Mouse (Mus musculus) gastrocnemius, postnatal 14 days (tissue): Measurements from ENCODE around the gene Sorcs1. TPM values are rescaled to one million over a fixed set of nuclear protein-coding genes. Genes with fewer than 3 reads are reported as not detected.

Experiments
- DNase-seq: peaks from one replicate; pipeline ENCODE4 v3.0.0; 2021; ENCODE audit warnings: mixed read lengths
- intact Hi-C: fragments of 180-260 bp; cut with DNase I; formaldehyde crosslinking; loops from one replicate; pipeline ENCODE4 v1.15.1; 2025; ENCODE audit warnings: low total_unique reads
- total RNA-seq, 2 experiments: library from RNA; stranded (reverse); gene quantifications; 2 replicates each; pipeline ENCODE4 v1.2.3; 2021

The Sorcs1 gene
- total RNA-seq, 2 experiments from 2014 or later: 0.84 to 2.0 TPM

DNA sequence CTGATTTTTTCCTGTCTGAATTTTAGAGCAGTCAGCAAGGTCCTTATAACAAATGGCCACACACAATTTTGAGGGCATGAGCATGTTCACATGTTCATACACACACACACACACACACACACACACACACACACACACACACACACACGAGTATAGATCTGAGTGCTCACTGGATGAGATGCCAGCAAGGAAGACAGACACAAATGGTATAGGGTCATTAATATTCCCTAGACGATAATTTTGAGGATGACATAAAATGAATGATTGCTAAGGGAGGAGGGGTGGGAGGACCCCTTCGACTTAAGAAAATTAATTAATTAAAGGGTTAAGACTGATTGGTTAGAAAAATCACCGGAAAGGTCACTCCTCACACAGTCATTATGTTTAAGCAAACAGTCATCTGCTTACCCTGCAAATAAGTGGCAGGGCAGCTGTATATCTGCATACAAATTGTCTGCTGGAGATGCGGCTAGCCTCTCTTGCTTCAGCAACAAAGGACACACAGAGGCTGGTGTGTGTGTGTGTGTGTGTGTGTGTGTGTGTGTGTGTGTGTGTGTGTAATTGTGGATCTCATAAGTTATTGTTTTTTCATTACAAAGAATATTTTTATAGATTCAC lies 221.1 kb downstream of the Sorcs1 start:
- intact Hi-C loops: no loop called here
- DNase-seq: no peak

DNA sequence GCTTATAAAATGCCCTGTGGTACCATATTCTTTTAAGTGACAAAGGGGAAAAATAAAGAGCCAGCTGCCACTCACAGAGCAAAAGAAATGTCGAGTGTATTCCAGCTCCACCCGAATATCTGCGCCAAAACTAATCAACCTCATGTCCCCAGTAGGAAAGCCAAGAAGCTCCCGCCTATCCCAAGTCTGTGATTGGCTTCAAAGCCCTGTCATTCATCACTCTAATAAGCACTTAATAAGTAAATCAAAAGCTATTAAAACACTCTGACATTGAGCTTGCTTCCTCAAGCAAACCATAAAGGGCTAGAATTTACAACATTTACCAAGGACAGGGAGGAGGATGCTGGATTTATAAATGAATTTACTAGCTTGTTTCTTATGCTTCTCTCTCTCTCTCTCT lies 237.3 kb downstream of the Sorcs1 start:
- intact Hi-C loops: no loop called here
- no peak for DNase-seq

DNA sequence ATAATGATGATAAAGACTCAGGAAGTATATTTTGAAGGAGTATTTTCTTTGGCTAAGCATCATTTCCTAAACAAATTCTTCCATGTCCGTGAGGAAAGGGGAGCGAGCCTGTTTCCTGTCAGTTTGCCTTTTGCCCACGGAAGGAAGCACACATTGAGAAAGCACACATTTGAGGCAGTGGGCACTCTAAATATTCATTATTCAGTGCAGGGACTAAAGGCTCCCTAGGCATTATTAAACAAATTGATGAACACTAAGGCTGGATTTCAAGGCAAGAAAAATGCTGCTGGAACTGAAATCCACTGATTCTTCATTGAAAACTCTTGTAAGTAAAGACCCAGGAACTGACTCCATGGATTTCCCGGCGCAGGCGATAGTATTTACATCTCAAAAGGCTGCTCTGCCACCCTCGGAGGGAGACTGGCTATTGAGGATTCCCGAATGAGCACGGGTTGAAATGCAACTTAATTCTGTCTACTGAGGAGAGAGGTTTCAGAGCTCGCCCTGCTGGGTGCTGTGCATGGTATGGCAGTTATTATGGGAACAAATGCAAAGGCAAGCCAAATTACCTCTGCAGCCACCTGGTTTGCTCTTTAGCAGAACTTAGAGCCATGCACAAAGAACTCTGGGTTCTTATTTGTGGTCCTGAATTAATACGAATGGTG lies 238.1 kb downstream of the Sorcs1 start:
- intact Hi-C loops: no loop called here
- no peak for DNase-seq

DNA sequence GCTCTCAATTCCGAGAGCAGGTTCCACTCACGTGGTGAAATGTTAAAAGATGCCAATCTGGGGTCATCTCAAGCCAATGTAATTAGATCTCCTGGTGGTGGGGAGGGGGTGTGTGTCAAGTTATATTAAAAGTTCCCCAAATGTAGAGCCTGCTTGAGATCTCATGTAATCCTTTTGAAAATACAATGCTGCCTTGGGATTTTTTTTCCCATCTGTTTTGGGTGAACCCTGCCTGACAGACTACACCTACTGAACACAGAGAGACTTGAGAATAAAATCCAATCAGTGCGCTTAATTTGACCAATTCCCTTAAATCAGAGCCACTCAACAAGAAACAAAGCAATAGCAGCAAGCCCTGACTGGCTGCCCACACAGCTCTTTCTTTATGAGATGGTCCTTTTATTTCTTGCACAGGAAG lies 239.0 kb downstream of the Sorcs1 start:
- no peak for DNase-seq
- intact Hi-C loops: no loop called here

DNA sequence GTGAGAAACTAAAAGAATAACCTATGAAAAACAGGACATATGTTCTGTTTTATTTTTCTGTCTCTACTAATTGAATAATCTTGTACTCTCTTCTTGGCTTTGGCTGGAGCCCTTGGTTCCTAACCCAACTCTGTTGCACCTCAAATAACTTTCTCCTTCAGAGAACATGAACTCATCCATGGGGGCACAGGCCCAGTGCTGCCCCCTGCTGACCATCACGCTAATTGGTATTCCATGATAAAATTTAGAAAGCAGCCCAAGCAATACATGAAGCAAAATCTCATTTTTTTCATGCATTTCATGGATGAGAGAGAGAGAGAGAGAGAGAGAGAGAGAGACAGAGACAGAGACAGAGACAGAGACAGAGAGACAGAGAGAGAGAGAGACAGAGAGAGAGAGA lies 255.5 kb downstream of the Sorcs1 start:
- DNase-seq: no peak
- intact Hi-C loops: no loop called here

DNA sequence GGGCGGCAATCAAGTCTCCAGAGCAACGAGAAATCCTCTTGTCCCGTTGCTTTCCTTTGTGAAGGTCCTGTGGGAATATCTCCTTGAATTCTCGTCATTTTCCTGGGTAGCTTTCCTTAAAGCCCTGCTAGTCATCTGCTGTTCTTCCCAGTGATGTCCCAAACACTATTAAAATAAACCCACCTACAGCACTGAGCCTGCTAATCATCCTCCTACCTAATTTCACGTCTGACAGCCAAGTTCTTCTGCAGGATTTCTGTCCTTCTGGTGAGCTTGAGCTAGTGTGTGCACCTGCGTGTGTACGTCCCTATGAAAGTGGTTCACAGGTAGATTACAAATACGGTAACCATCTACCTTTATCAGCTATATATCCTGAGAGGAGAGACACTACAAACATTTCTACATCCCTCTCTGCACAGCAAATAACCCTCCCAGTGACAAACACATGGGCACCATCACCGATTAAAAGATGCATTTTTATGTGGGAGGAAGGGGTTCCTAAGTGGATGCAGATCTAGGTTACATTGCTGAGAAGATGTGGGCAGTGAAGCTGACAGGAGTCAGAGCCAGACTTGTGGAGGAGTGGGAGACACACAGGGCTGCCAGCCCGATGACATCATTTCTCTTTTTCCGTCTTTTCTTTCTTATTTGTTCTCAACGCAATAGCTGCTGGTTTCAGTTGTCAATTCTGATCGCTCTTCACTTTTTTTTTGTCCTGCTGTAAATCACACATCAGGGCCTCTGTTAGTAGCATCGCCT lies 259.3 kb downstream of the Sorcs1 start:
- intact Hi-C loops: no loop called here
- DNase-seq: no peak

DNA sequence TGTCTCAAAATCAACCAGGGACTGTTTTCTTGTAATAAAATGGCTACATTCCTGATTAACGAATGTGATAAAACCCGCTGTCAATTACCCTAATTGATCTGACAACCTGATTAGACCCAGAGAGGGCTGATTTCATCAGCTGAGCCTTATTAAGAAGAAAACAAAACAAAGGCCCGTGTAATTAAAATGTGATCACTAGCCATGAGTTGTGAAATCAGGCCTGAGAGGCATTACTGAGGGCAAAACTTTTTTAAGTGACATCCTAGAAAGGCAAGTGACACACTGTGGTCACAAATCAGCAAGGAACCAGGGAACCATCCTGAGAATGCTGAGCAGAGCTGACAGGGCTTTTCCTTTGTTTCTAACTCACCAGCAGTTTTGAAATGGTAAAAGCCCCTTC lies 267.9 kb downstream of the Sorcs1 start:
- intact Hi-C loops: no loop called here
- no peak for DNase-seq

DNA sequence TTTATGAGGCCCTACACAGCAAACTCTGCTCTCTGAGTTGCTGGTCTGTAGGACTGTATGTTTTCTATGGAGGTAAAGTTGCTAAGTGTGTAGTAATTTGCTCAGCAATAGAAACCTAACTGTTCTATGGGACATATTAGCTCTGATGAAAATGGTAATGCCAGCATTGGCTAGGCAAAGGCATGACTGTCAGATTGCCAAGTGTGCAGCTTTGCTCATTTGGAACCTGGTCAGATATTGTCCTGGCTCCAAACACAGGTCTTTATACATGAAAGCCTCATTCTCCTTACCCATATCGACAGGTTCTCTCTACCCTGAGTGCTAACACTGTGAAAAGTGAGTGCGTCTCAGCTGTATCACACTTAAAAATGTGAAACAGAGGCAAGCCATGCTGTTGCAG lies 280.1 kb downstream of the Sorcs1 start:
- DNase-seq: no peak
- intact Hi-C loops: no loop called here

DNA sequence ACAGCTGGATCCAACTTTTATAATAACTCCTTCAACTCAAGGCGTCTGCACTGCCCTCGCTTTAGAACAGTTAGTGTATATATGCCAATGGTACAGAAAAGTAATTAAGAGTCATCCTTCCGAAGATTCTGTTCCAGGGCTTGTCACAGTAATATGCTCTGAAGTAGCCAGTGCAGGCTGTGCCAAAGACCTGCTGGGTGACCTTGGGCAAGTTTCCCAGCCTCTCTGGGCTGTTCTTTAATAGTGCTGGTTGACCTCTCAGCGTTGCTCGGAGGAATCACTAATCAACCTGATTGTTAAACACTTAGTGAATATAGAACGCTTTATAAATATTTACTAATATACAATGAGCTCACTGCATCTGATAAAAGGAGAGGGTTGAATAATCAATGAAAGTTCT lies 282.7 kb downstream of the Sorcs1 start:
- intact Hi-C loops: no loop called here
- DNase-seq: no peak

DNA sequence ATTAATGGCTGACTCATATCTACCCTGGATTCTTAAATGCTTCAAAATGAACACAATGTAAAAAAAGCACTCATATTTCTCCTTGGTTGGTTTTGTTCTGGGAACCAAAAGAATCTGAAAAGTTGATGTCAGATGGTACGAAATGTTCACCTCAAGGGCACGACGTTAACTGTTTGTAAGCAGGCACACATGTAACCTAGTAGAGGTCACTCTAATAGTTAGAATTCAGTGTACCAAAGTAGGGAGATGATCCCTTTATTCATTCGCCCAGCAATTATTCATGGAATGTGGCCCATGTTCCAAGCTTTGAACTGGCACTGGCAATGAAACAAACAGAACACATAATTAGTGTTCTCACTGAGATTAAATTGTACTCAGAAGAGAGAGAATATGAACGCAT lies 284.3 kb downstream of the Sorcs1 start:
- DNase-seq: no peak
- intact Hi-C loops: no loop called here

DNA sequence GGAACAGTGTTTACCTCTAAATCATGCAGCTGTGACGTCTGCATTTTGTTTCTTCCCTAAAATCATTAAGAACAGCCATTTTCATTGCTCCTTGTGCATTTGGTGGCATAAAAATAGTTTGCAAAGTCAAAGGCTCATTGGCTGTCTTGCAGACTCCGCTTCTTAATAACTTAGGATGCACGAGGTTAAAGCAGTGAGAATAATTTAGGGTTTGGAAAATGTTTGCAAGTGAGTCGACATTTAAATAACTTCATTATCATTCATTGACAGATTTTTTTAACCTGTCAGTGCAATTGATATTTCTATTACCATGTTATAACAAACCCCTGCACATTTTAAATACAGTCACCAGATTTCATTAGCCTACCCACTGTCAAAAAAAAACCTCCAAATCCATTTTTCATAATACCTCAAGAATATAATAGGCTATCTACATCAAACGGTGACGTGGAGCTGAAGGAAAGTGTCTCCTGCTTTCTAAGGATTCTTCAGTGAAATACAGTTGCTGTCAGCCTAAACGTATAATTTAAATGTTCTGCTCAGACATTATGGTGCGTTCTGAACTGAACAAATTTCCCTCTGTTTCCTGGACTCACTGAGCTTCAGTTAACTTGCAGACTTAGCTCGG lies 288.4 kb downstream of the Sorcs1 start:
- DNase-seq: no peak
- intact Hi-C loops: no loop called here

DNA sequence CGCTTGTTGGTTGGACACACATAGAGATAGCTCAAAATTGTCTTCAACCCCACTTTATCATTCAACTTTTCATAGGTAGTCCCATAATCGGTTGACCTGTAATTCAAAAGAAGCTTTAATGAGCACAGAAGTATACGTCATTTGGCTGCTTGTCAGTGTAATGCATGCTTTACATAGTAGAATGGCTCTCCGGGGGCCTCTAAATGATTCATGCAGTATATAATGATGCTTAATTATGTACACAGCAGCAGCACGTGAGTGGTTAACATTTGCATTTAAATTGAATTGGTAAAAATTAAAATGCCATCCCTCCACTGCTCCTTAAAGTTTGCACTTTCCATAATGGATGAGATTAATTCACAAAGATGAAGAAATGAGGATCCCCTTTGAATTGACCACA lies 299.5 kb downstream of the Sorcs1 start:
- intact Hi-C loops: no loop called here
- no peak for DNase-seq

DNA sequence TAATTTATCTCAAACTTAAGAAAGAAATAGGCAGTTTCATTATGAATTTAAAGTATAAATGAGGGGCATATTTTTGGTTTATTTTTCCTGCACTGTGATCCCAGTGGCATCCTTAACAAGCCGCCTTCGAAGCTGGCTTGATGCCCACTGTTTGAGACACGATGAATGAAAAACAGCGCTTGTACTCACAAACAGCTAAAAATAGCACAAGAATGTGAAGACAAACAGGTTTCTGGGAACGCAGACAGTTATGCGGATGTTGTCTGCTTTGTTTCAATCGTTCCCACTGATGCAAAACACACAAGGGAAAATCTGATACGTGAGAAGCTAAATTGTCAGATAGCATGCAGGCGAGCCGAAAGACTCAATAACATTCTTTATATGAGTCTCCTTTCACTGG lies 303.7 kb downstream of the Sorcs1 start:
- peak; percentile 16 for DNase-seq
- intact Hi-C loops: no loop called here

DNA sequence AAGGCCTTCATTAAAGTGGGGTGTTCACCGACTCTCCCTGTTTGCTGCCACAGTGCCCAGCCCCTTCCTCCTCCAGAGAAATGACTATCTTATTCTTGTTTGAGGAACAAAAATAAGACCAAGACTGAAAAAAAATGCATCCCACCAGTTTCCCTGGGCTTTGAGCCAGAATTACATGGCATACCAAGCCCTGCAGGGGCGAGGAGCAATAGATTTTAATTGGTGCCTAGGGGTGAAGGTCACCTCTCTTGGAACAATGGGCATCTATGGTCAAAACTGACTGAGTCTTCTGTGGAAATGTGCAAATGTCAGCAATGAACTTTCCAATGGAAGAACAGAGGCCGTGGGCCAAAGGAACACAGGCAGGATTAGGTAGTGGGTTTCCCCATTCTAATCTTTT lies 312.0 kb downstream of the Sorcs1 start:
- no peak for DNase-seq
- intact Hi-C loops: no loop called here

DNA sequence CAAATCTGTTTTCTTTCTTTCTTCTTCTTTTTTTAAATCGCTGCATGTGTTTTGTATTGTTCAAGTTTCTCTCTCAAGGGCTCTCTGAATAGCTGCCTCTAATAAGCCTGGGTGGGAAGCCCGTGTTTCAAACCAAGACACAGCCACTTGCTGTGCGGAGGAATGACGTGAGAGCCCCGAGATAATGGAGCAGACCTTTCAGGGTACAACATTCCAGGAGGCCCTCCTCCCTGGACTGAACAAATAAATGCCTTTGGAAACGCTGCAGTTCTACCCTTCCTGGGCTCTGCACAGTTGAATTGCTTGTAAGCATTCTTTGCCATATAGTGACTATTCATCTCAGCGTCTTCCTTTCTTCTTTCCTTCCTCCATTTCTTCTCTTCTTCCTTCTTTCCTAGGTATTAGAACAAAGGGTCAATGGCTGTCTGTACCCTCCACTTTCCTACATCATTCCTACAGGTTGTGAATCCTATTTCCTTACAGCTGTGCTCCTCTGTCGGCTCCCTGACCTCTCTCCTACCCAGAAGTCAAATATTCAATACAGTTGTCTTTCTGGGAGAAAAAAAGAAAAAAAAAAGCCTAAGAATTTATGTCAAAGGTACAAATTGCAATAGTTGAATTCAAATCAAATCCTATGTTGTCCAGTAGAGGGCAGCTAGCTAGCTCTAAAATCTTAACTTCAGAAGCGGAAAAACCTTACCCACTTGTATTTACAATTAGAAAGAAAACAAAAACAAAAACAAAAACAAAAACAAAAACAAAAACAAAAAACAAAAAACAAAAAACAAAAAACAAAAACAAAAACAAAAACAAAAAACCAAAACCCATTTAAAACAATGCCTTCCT lies 315.6 kb downstream of the Sorcs1 start:
- DNase-seq: no peak
- intact Hi-C loops: no loop called here

DNA sequence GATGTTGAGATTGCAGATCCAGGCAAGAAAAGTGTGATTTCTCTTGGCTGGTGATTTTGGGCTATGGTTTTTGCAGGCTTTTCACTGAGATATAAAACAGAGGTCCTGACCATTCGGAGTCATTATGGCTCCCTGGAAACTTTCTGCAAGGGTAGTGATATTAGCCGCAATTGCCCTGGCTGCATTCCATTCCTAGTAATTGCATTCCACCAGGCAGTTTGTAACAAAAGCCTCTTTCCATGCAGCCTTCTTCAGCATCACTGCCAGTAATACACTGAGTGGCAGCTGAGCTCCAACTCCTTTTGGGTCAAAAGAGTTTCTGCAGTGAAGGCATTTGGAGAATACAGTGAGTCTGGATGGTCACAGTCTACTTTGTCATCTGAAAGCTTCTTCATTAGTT lies 319.9 kb downstream of the Sorcs1 start:
- intact Hi-C loops: no loop called here

DNA sequence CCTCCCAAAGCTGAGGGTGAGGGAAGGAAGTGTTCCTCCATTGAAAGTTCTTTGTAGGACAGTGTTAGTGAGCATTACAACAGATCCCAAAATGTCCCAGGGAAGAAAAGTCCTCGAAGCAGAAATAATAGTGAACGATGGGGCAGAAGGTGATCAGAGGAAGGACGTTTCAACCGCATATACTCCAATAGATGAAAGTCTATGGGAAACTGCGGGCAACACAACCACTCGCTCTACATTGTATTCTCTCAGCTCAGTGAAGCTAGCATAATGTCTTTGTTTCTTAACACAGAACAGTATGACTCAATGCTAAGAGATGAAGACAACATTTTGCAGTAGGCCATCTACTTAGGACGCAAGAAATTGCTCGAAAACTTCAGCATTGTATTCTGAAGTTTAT lies 339.2 kb downstream of the Sorcs1 start:
- intact Hi-C loops: no loop called here
- DNase-seq: no peak

More for the DNA sequence above, 319.9 kb downstream of the Sorcs1 start:
- no peak for DNase-seq

DNA sequence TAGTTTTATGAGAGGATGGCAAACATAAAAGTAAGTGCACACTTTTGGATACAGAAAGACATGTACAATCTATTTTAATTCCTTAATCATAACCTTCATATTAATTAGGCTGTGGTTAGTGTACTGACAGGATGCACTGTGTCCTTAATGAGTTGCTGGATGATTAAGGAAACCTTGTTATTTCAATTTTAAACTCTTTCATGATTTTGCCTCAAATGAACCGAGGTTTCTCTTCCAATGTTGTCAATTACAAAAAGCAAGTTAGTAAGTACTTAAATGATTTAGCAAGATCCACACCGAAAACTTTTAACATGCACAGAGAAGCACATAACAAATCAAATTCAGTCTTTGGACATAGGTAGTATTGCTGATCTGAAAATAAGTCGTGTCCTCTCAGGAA lies 341.7 kb downstream of the Sorcs1 start:
- intact Hi-C loops: no loop called here
- DNase-seq: no peak

DNA sequence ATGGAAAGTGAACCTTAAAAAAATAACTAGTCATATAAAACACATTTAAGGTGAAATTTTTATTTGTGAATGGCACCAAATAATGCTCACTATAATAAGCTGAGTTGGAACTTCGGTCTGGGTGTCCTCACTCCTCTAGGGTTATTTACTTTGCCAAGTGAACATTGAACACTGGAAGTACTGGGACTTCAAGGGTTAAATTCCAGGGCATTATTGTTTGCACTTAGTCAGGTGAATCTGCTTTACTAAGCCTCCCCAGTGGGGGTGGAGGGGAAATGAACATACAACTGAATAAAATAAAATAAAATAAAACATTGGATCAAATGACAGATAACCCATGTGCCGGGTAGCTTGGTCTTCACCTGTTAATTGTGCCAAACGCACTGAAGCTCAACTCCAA lies 347.3 kb downstream of the Sorcs1 start:
- intact Hi-C loops: no loop called here
- no peak for DNase-seq

DNA sequence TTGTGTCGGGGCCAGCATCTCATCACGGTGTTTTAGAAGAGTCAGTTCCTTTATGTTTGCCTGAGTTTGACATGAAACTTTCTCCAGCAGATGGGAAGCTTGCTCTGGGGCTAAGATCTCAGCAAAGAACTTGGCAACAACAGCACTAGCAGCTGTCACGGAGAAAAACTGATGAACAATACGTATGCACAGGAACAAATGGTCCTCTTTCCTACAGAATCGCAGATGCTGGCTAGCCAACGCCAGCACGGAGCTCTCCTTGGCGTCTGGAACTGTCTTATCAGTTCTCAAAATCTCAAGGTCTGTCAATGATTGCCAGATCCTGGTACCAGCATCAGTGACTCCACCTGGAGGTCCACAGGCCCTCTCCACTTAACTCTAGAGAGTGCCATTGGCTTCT lies 350.6 kb downstream of the Sorcs1 start:
- no peak for DNase-seq
- intact Hi-C loops: no loop called here
